Mouse (Mus musculus) small intestine, adult 2 months (tissue): ENCODE measurements around the gene Mpp5.

Experiments used
- CTCF ChIP-seq: fragments of 200-500 bp; IDR thresholded peaks from 2 replicates; pipeline ENCODE4 v1.5.1; 2012; ENCODE audit warnings: low read depth, mild to moderate bottlenecking, control low read depth, inconsistent platforms, low read length, moderate library complexity, mixed read lengths; ENCODE audit not compliant: insufficient replicate concordance, insufficient read length; ENCODE audit errors: extremely low read depth
- POLR2A ChIP-seq: fragments of 200-500 bp; IDR thresholded peaks from 2 replicates; pipeline ENCODE4 v1.6.1; 2012; ENCODE audit warnings: low read depth, mild to moderate bottlenecking, control low read depth, inconsistent platforms, low read length, moderate library complexity

GRCm38 (mm10) chr12:78890062-78890461 is 141.4 kb downstream of the Mpp5 start:
- no peak for TF ChIP-seq POLR2A
- TF ChIP-seq CTCF: no peak
